Mouse (Mus musculus): ENCODE results near the gene Mfsd6l. TPM values are rescaled to one million over a fixed set of nuclear protein-coding genes. Genes with fewer than 3 reads are reported as not detected.
A peak's percentile ranks its signal among the peaks of the same experiment; 100 is the strongest.

Gene Mfsd6l
- total and polyA plus RNA-seq, 3 experiments, result 0.04 TPM; not detected in 2

GRCm38 (mm10) chr11:68565032-68565429, 9.0 kb downstream of the Mfsd6l start:
- Histone ChIP-seq H3K9me3 (replicated peaks; ENCODE audit: insufficient read depth, low read length) (no peaks in the 10 kb centered on the region), H3K79me2 (ENCODE audit: control insufficient read depth, insufficient read depth, low read length, poor library complexity) (no peaks in the 10 kb centered on the region), H3K27ac (ENCODE audit: control insufficient read depth, low read depth, low read length) (no peak overlapping the region), H3K36me3 (ENCODE audit: control insufficient read depth in 1 of 2, insufficient read depth in 2 of 2, low read length in 2 of 2) (no peaks in the 10 kb centered on the region), H3K9ac (ENCODE audit: control insufficient read depth, low read depth, low read length, poor library complexity, severe bottlenecking) (no peak overlapping the region), H3K4me3 (ENCODE audit: control insufficient read depth in 1 of 2, insufficient read depth in 1 of 2, low read depth in 2 of 2, low read length in 2 of 2) (no peak overlapping the region), H3K4me1 (ENCODE audit: control insufficient read depth in 1 of 2, insufficient read depth in 2 of 2, low read length in 2 of 2) (peaks cover 0 to under 1% of the 10 kb centered on the region in 2 experiments; a peak in 2 of 4 replicates), H3K27me3 (ENCODE audit: control insufficient read depth in 1 of 2, insufficient read depth in 2 of 2, low read length in 2 of 2) (peaks cover 10 to 13% of the 10 kb centered on the region in 2 experiments)
- DNase-seq (ENCODE audit: low read depth, low spot score), result no peak
- TF ChIP-seq ZNF384 (IDR thresholded peaks at IDR 0.05; ENCODE audit: low read depth, low read length) (no peak), ELF1 (IDR thresholded peaks at IDR 0.05; ENCODE audit: low read depth, low read length) (no peak), HCFC1 (IDR thresholded peaks at IDR 0.05; ENCODE audit: low read depth, low read length) (no peak), TAL1 (IDR thresholded peaks at IDR 0.05; ENCODE audit: low read length) (no peak), CHD2 (IDR thresholded peaks at IDR 0.05; ENCODE audit: low read length) (no peak), GATA1 (IDR thresholded peaks at IDR 0.05; ENCODE audit: low read depth, low read length) (no peak), TBP (IDR thresholded peaks at IDR 0.05; ENCODE audit: low read depth, low read length) (no peak), RCOR1 (IDR thresholded peaks at IDR 0.05; ENCODE audit: low read depth, low read length) (no peak), SMC3 (IDR thresholded peaks at IDR 0.05; ENCODE audit: low read depth, low read length) (no peak), GABPA (IDR thresholded peaks at IDR 0.05; ENCODE audit: low read depth, low read length) (no peak), MAX (IDR thresholded peaks at IDR 0.05; ENCODE audit: low read length) (no peak), MXI1 (IDR thresholded peaks at IDR 0.05; ENCODE audit: low read depth, low read length) (no peak), EP300 (IDR thresholded peaks at IDR 0.05; ENCODE audit: low read depth in 1 of 2, low read length in 2 of 2) (no peak), ZC3H11A (IDR thresholded peaks at IDR 0.05; ENCODE audit: low read depth, low read length) (no peak), POLR2A (IDR thresholded peaks at IDR 0.05; ENCODE audit: control insufficient read depth in 1 of 2, insufficient read depth in 1 of 2, low read depth in 1 of 2, low read length in 2 of 2, poor library complexity in 1 of 2) (no peak)

- Histone ChIP-seq H3K9me3 (replicated peaks; ENCODE audit: insufficient read depth, low read length) (no peaks in the 10 kb centered on the region), H3K27me3 (ENCODE audit: control insufficient read depth in 1 of 2, insufficient read depth in 2 of 2, low read length in 2 of 2) (peaks cover 7 to 20% of the 10 kb centered on the region in 2 experiments), H3K4me3 (ENCODE audit: control insufficient read depth in 1 of 2, insufficient read depth in 1 of 2, low read depth in 2 of 2, low read length in 2 of 2) (no peak overlapping the region), H3K9ac (ENCODE audit: control insufficient read depth, low read depth, low read length, poor library complexity, severe bottlenecking) (no peak overlapping the region), H3K27ac (ENCODE audit: control insufficient read depth, low read depth, low read length) (no peak overlapping the region), H3K36me3 (ENCODE audit: control insufficient read depth in 1 of 2, insufficient read depth in 2 of 2, low read length in 2 of 2) (no peaks in the 10 kb centered on the region), H3K4me1 (ENCODE audit: control insufficient read depth in 1 of 2, insufficient read depth in 2 of 2, low read length in 2 of 2) (no peaks in the 10 kb centered on the region), H3K79me2 (ENCODE audit: control insufficient read depth, insufficient read depth, low read length, poor library complexity) (no peaks in the 10 kb centered on the region)
- peak; percentile 79 for DNase-seq (ENCODE audit: low read depth, low spot score)
- TF ChIP-seq ELF1 (IDR thresholded peaks at IDR 0.05; ENCODE audit: low read depth, low read length) (0 out of 2 replicates have a peak, but pooled peaks have one; percentile 27), HCFC1 (IDR thresholded peaks at IDR 0.05; ENCODE audit: low read depth, low read length) (no peak), SMC3 (IDR thresholded peaks at IDR 0.05; ENCODE audit: low read depth, low read length) (peak; percentile 85), ZC3H11A (IDR thresholded peaks at IDR 0.05; ENCODE audit: low read depth, low read length) (peak; percentile 79), SIN3A (IDR thresholded peaks at IDR 0.05; ENCODE audit: low read length) (0 out of 2 replicates have a peak, but pooled peaks have one; percentile 29), TBP (IDR thresholded peaks at IDR 0.05; ENCODE audit: low read depth, low read length) (no peak), MXI1 (IDR thresholded peaks at IDR 0.05; ENCODE audit: low read depth, low read length) (no peak), JUND (IDR thresholded peaks at IDR 0.05; ENCODE audit: low read depth, low read length) (peak; percentile 99), MAZ (IDR thresholded peaks at IDR 0.05; ENCODE audit: low read depth, low read length) (no peak), RAD21 (IDR thresholded peaks at IDR 0.05; ENCODE audit: low read depth, low read length) (peak; percentile 80), ZNF384 (IDR thresholded peaks at IDR 0.05; ENCODE audit: low read depth, low read length) (0 out of 2 replicates have a peak, but pooled peaks have one; percentile 22), CTCF (IDR thresholded peaks at IDR 0.05 in 2 of 3, conservative IDR thresholded peaks at IDR 0.05 in 1 of 3; ENCODE audit: control insufficient read depth in 1 of 3, insufficient read depth in 1 of 3, low read depth in 2 of 3, low read length in 3 of 3, poor library complexity in 1 of 3, severe bottlenecking in 1 of 3) (peak; percentile 75 to 87 (median 83)), BHLHE40 (IDR thresholded peaks at IDR 0.05; ENCODE audit: borderline replicate concordance, low read depth, low read length) (peak; percentile 22; the same call in 1 of the 2 replicates)
These were observed 10.6 kb downstream of the Mfsd6l start for GRCm38 (mm10) chr11:68566447-68567059.

Data from MEL (cell line).